Mouse (Mus musculus): ENCODE measurements around the gene Fermt3. TPM values are rescaled to one million over a fixed set of nuclear protein-coding genes. Genes with fewer than 3 reads are reported as not detected.
A peak's percentile ranks its signal among the peaks of the same experiment; 100 is the strongest.

Fermt3 gene
- polyA plus RNA-seq, 1 experiment from 2014 or later, result 5.2 TPM

- no peaks in the 10 kb centered on the region for H3K36me3 ChIP-seq (replicated peaks)
- no peaks in the 10 kb centered on the region for H3K27me3 ChIP-seq (replicated peaks)
- H3K9ac ChIP-seq, result peak overlapping the region; percentile 61
- H3K27ac ChIP-seq, result peak overlapping the region; percentile 94
- 4% methylated on average over 31 of the region's 31 CpGs for WGBS
- no peaks in the 10 kb centered on the region for H3K9me3 ChIP-seq
- ATAC-seq (replicated peaks), result peak; percentile 35
- H3K4me2 ChIP-seq, result peak overlapping the region; percentile 90
- peak overlapping the region; percentile 62 for H3K4me3 ChIP-seq
- peaks cover 23% of the 10 kb centered on the region for H3K4me1 ChIP-seq
Measured at GRCm38 (mm10) chr19:6951994-6952711, 67.1 kb downstream of the Fermt3 start.

- H3K9me3 ChIP-seq, result no peaks in the 10 kb centered on the region
- WGBS, result under 1% methylated on average over 35 of the region's 35 CpGs
- peaks cover 23% of the 10 kb centered on the region for H3K4me1 ChIP-seq
- peak overlapping the region; percentile 62 for H3K4me3 ChIP-seq
- H3K4me2 ChIP-seq, result peak overlapping the region; percentile 90
- no peaks in the 10 kb centered on the region for H3K36me3 ChIP-seq (replicated peaks)
- H3K27me3 ChIP-seq (replicated peaks), result no peaks in the 10 kb centered on the region
- H3K27ac ChIP-seq, result peak overlapping the region; percentile 94
- H3K9ac ChIP-seq, result peak overlapping the region; percentile 69
- peak; percentile 86 for ATAC-seq (replicated peaks)
Measured at GRCm38 (mm10) chr19:6951381-6951968, 67.8 kb downstream of the Fermt3 start.

- H3K4me3 ChIP-seq, result peak overlapping the region; percentile 62
- H3K36me3 ChIP-seq (replicated peaks), result 0 out of 2 replicates have a peak, but pooled peaks cover 3% of the 10 kb centered on the region
- no peaks in the 10 kb centered on the region for H3K27me3 ChIP-seq (replicated peaks)
- WGBS, result under 1% methylated on average over 28 of the region's 28 CpGs
- peak overlapping the region; percentile 69 for H3K9ac ChIP-seq
- H3K4me2 ChIP-seq, result peak overlapping the region; percentile 90
- no peaks in the 10 kb centered on the region for H3K9me3 ChIP-seq
- H3K27ac ChIP-seq, result peak overlapping the region; percentile 94
- peaks cover 23% of the 10 kb centered on the region for H3K4me1 ChIP-seq
- ATAC-seq (replicated peaks), result peak; percentile 57
Measured at GRCm38 (mm10) chr19:6950613-6951153, 68.6 kb downstream of the Fermt3 start.

DNA sequence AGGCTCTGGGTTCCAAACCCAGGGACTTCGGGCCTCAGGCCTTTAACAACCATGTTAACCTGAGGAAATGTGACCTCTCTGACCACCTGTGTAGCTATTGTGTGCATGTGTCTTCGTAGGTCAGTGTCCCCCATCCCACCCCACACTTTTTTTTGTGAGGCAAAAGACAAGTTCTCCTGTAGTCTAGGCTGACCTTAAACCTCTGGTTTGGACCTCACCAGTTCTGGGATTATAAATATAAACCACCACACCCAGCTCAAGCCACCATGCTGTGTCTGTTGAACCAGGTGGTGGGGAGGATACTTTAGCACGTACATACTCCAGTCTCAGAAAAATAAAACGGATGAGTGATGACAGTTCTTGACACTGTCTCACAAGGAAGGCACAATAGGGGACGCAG lies 69.3 kb downstream of the Fermt3 start:
- Histone ChIP-seq H3K4me2 (peak overlapping the region; percentile 90), H3K9ac (peak overlapping the region; percentile 69), H3K27me3 (replicated peaks) (no peaks in the 10 kb centered on the region), H3K27ac (peak overlapping the region; percentile 94; the same call in 1 of the 2 replicates), H3K9me3 (no peaks in the 10 kb centered on the region), H3K4me1 (peaks cover 23% of the 10 kb centered on the region), H3K36me3 (replicated peaks) (0 out of 2 replicates have a peak, but pooled peaks cover 3% of the 10 kb centered on the region), H3K4me3 (peak overlapping the region; percentile 62)
- 51% methylated on average over 5 of the region's 5 CpGs for WGBS
- no peak for ATAC-seq (replicated peaks)

- H3K9me3 ChIP-seq, result no peaks in the 10 kb centered on the region
- H3K36me3 ChIP-seq (replicated peaks), result 0 out of 2 replicates have a peak, but pooled peaks cover 3% of the 10 kb centered on the region
- H3K27me3 ChIP-seq (replicated peaks), result no peaks in the 10 kb centered on the region
- WGBS, result 89% methylated on average over 5 of the region's 5 CpGs
- no peak for ATAC-seq (replicated peaks)
- H3K9ac ChIP-seq, result no peak overlapping the region
- peaks cover 23% of the 10 kb centered on the region for H3K4me1 ChIP-seq
- H3K27ac ChIP-seq, result no peak overlapping the region
- no peak overlapping the region for H3K4me2 ChIP-seq
- no peak overlapping the region; the same call in 1 of the 2 replicates for H3K4me3 ChIP-seq
Measured at GRCm38 (mm10) chr19:6949532-6949931, 69.7 kb downstream of the Fermt3 start.

Other genes with a start within 250 kb of the Fermt3 start
- gene Rps6ka4, start 178.8 kb downstream of the Fermt3 start, polyA plus RNA-seq (2015; fragmentation: Nextera tagmentation; extraction: Ambion mirVana), result 10.5 and 11.9 TPM in 2 replicates
- gene Ccdc88b, start 161.3 kb downstream of the Fermt3 start, polyA plus RNA-seq (2015; fragmentation: Nextera tagmentation; extraction: Ambion mirVana), result 0.54 and 0.56 TPM in 2 replicates
- 101 and 105 TPM in 2 replicates for gene Trmt112, start 109.8 kb downstream of the Fermt3 start, polyA plus RNA-seq (2015; fragmentation: Nextera tagmentation; extraction: Ambion mirVana)
- 325 and 351 TPM in 2 replicates for gene Prdx5, start 109.4 kb downstream of the Fermt3 start, polyA plus RNA-seq (2015; fragmentation: Nextera tagmentation; extraction: Ambion mirVana)
- gene Esrra, start 97.7 kb downstream of the Fermt3 start, polyA plus RNA-seq (2015; fragmentation: Nextera tagmentation; extraction: Ambion mirVana), result 16.2 and 18.9 TPM in 2 replicates
- 1.1 and 1.3 TPM in 2 replicates for gene Catsperz, start 94.1 kb downstream of the Fermt3 start, polyA plus RNA-seq (2015; fragmentation: Nextera tagmentation; extraction: Ambion mirVana)
- 4.7 and 5.0 TPM in 2 replicates for gene Kcnk4, start 85.0 kb downstream of the Fermt3 start, polyA plus RNA-seq (2015; fragmentation: Nextera tagmentation; extraction: Ambion mirVana)
- 93.9 and 96.1 TPM in 2 replicates for gene Bad, start 77.6 kb downstream of the Fermt3 start, polyA plus RNA-seq (2015; fragmentation: Nextera tagmentation; extraction: Ambion mirVana)
- 70.2 and 70.5 TPM in 2 replicates for gene Gpr137, start 77.0 kb downstream of the Fermt3 start, polyA plus RNA-seq (2015; fragmentation: Nextera tagmentation; extraction: Ambion mirVana)
- gene Ppp1r14b, start 44.5 kb downstream of the Fermt3 start, polyA plus RNA-seq (2015; fragmentation: Nextera tagmentation; extraction: Ambion mirVana), result 188 and 196 TPM in 2 replicates
- 11.3 TPM in 2 replicates for gene Plcb3, start 43.0 kb downstream of the Fermt3 start, polyA plus RNA-seq (2015; fragmentation: Nextera tagmentation; extraction: Ambion mirVana)
- gene Fkbp2, start 39.0 kb downstream of the Fermt3 start, polyA plus RNA-seq (2015; fragmentation: Nextera tagmentation; extraction: Ambion mirVana), result 120 and 126 TPM in 2 replicates
- gene Vegfb, start 31.8 kb downstream of the Fermt3 start, polyA plus RNA-seq (2015; fragmentation: Nextera tagmentation; extraction: Ambion mirVana), result 46.7 and 47.9 TPM in 2 replicates
- 24.1 and 25.6 TPM in 2 replicates for gene Dnajc4, start 26.9 kb downstream of the Fermt3 start, polyA plus RNA-seq (2015; fragmentation: Nextera tagmentation; extraction: Ambion mirVana)
- 21.0 and 22.5 TPM in 2 replicates for gene Nudt22, start 23.4 kb downstream of the Fermt3 start, polyA plus RNA-seq (2015; fragmentation: Nextera tagmentation; extraction: Ambion mirVana)
- gene Trpt1, start 23.3 kb downstream of the Fermt3 start, polyA plus RNA-seq (2015; fragmentation: Nextera tagmentation; extraction: Ambion mirVana), result 18.5 and 19.8 TPM in 2 replicates
- gene Stip1, start 20.5 kb upstream of the Fermt3 start, polyA plus RNA-seq (2015; fragmentation: Nextera tagmentation; extraction: Ambion mirVana), result 214 and 230 TPM in 2 replicates
- 5.6 and 6.0 TPM in 2 replicates for gene Macrod1, start 37.3 kb upstream of the Fermt3 start, polyA plus RNA-seq (2015; fragmentation: Nextera tagmentation; extraction: Ambion mirVana)
- 12.2 and 12.5 TPM in 2 replicates for gene Flrt1, start 86.3 kb upstream of the Fermt3 start, polyA plus RNA-seq (2015; fragmentation: Nextera tagmentation; extraction: Ambion mirVana)
- gene Otub1, start 186.8 kb upstream of the Fermt3 start, polyA plus RNA-seq (2015; fragmentation: Nextera tagmentation; extraction: Ambion mirVana), result 242 and 255 TPM in 2 replicates
- gene Cox8a, start 198.1 kb upstream of the Fermt3 start, polyA plus RNA-seq (2015; fragmentation: Nextera tagmentation; extraction: Ambion mirVana), result 837 and 848 TPM in 2 replicates
- gene Naa40, start 221.7 kb upstream of the Fermt3 start, polyA plus RNA-seq (2015; fragmentation: Nextera tagmentation; extraction: Ambion mirVana), result 70.1 and 75.1 TPM in 2 replicates
- gene Rcor2, start 247.9 kb upstream of the Fermt3 start, polyA plus RNA-seq (2015; fragmentation: Nextera tagmentation; extraction: Ambion mirVana), result 25.3 and 30.4 TPM in 2 replicates

All from midbrain, embryonic 15.5 days (tissue).